ENCODE assay signal across 7 mouse cellular contexts in the genomic region with DNA sequence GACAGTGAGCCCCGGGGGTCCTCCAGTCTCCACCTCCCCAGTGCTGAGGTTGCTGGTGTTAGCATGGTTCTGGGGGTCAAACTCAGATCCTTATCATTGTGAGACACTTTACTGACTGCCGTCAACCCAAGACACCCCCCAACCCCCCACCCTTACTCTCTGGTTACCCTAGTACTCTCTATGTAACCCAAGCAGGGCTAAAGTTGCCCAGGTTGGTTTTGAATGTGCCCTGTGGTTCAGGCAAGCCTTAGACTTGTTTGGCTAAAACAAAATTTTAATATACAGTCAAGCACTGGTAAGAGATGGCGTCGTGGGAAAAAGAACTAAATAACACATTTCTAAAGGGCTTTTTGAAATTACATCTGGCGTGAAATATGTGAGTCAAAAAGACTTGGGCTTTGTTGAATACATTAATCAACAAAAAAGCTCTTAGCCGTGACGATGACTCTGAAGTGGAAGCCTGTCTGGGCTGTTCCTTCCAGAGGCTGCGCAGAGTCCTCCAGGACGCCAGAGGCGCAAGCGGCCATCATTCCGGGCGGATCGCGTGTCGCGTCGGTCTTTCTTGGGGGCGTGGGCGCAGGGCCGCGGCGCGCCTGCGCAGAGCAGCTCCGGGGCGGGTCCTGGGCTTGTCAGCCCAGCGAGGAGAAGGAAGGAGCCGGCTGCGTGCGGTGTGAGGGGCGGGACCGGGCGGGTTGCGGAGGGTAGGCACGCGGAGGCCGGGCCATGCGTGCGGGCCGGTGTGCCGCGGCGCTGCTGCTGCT. TPM values are rescaled to one million over a fixed set of nuclear protein-coding genes. Genes with fewer than 3 reads are reported as not detected.
DNase-seq lines count a peak whose midpoint lies in the region; ATAC-seq lines count a peak whose summit lies in the region.

A gene (plus strand): TSS at position 590 of the 761 bp plus-strand sequence.

- ATAC-seq in intestine, embryonic 16.5 days, result peak; percentile 75
- peak; percentile 96 for ATAC-seq in midbrain, embryonic 11.5 days (ENCODE audit: low FRiP score)

- peak; percentile 93 for DNase-seq in adrenal gland, adult 8-10 months
- peak; percentile 99 for DNase-seq in embryo, embryonic 9.5 days (ENCODE audit: extremely low spot score)
- DNase-seq in gastrocnemius, postnatal 4 days (ENCODE audit: low spot score in 2 of 2), result peak; percentile 93 to 97
- peak; percentile 95 to 96 for DNase-seq in left cerebral cortex, postnatal 36 days (ENCODE audit: low spot score in 2 of 2)
- peak; percentile 100 for DNase-seq in midbrain, embryonic 11.5 days (ENCODE audit: low spot score, missing footprints)
- DNase-seq in skeletal muscle tissue, adult 2 months (ENCODE audit: low read depth, low spot score), result peak; percentile 97

- no peaks in the 10 kb centered on the region for H3K9me3 ChIP-seq in intestine, embryonic 16.5 days (ENCODE audit: control insufficient read depth, low read length)
- no peaks in the 10 kb centered on the region for H3K9me3 ChIP-seq in midbrain, embryonic 11.5 days (ENCODE audit: control insufficient read depth, low read length)

- H3K36me3 ChIP-seq in intestine, embryonic 16.5 days (ENCODE audit: control insufficient read depth, insufficient read depth, low read length), result no peaks in the 10 kb centered on the region
- H3K36me3 ChIP-seq in midbrain, embryonic 11.5 days (ENCODE audit: control insufficient read depth, insufficient read depth, low read length), result peaks cover under 1% of the 10 kb centered on the region; the same call in 1 of the 2 replicates

- peak within 1 kb of the TSS; percentile 94 for H3K4me3 ChIP-seq in intestine, embryonic 16.5 days (ENCODE audit: low read length)
- H3K4me3 ChIP-seq in midbrain, embryonic 11.5 days (ENCODE audit: low read depth, low read length), result peak within 1 kb of the TSS; percentile 89

- WGBS in intestine, embryonic 16.5 days, result 6% methylated on average over 43 of the region's 44 CpGs
- 7% methylated on average over 40 of the region's 44 CpGs for WGBS in midbrain, embryonic 11.5 days

- H3K27ac ChIP-seq in intestine, embryonic 16.5 days (ENCODE audit: low read length), result peak within 1 kb of the TSS; percentile 72
- no peak within 1 kb of the TSS for H3K27ac ChIP-seq in midbrain, embryonic 11.5 days (ENCODE audit: low read depth, low read length)

- intact Hi-C loops in left cerebral cortex, postnatal 36 days (cut with DNase I), result no loop called here

- H3K4me1 ChIP-seq in intestine, embryonic 16.5 days (ENCODE audit: control insufficient read depth, insufficient read depth, low read length), result peaks cover 40% of the 10 kb centered on the region
- H3K4me1 ChIP-seq in midbrain, embryonic 11.5 days (ENCODE audit: control insufficient read depth, insufficient read depth, low read length), result peaks cover 14% of the 10 kb centered on the region

- no peaks in the 10 kb centered on the region for H3K27me3 ChIP-seq in intestine, embryonic 16.5 days (replicated peaks; ENCODE audit: control insufficient read depth, insufficient read depth, low read length)
- no peaks in the 10 kb centered on the region for H3K27me3 ChIP-seq in midbrain, embryonic 11.5 days (ENCODE audit: control insufficient read depth, insufficient read depth, low read length)

- H3K9ac ChIP-seq in intestine, embryonic 16.5 days (ENCODE audit: low read depth, low read length), result peak within 1 kb of the TSS; percentile 93
- H3K9ac ChIP-seq in midbrain, embryonic 11.5 days (ENCODE audit: low read length), result peak within 1 kb of the TSS; percentile 81

- peak within 1 kb of the TSS; percentile 83 for H3K4me2 ChIP-seq in intestine, embryonic 16.5 days (ENCODE audit: low read depth, low read length)
- peak within 1 kb of the TSS; percentile 92 for H3K4me2 ChIP-seq in midbrain, embryonic 11.5 days

RNA-seq across cellular contexts. Expression of the gene that starts here (rescaled TPM):
- total RNA-seq in adrenal gland, adult 8-10 months (2022), result 10 to 100 TPM; 60.6 to 73.0 (median 69.1) TPM
- 10 to 100 TPM; 44.1 to 47.6 TPM for total RNA-seq in gastrocnemius, postnatal 4 days (2021)
- polyA plus RNA-seq in intestine, embryonic 16.5 days (2015; fragmentation: Nextera tagmentation; extraction: Ambion mirVana), result 95.7 and 102 TPM in 2 replicates
- total RNA-seq in left cerebral cortex, postnatal 36 days (2021), result 100 to 1,000 TPM; 103 to 113 TPM
- polyA plus RNA-seq in midbrain, embryonic 11.5 days (2014; fragmentation: Nextera tagmentation; extraction: Ambion mirVana), result 13.9 and 14.1 TPM in 2 replicates
